Mouse (Mus musculus): ENCODE data around the gene Cnbp. TPM values are rescaled to one million over a fixed set of nuclear protein-coding genes. Genes with fewer than 3 reads are reported as not detected.
A peak's percentile ranks its signal among the peaks of the same experiment; 100 is the strongest.

Gene Cnbp
- polyA plus RNA-seq, 1 experiment from 2014 or later: 793 TPM

DNA sequence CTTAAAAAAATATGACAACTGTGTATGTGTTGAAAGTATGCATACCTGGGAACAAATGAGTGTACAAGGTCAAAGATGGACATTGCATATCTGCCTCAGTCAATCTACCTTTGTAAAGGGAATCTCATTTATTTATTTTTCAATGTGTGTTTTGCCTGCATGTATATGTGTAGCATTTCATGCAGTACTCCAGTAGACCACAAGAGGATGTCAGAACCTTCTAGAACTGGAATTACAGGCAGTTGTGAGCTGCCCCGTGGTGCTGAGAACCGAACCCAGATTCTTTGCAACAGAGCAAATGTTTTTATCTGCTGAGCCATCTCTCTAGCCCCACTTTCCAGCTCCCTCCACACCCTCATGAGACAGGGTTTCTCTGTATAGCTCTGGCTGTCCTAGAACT, 23.1 kb upstream of the Cnbp start:
- 84% methylated on average over 2 of the region's 2 CpGs for WGBS
- Histone ChIP-seq H3K4me3 (no peak overlapping the region), H3K4me1 (no peaks in the 10 kb centered on the region), H3K27me3 (no peaks in the 10 kb centered on the region), H3K9me3 (replicated peaks) (no peaks in the 10 kb centered on the region), H3K27ac (no peak overlapping the region), H3K36me3 (no peaks in the 10 kb centered on the region), H3K4me2 (replicated peaks) (no peak overlapping the region), H3K9ac (no peak overlapping the region)
- ATAC-seq (ENCODE audit: low FRiP score): no peak

- WGBS: 43% methylated on average over 1 of the region's 1 CpGs
- H3K27ac ChIP-seq: no peak overlapping the region
- H3K9ac ChIP-seq: no peak overlapping the region
- no peaks in the 10 kb centered on the region for H3K9me3 ChIP-seq (replicated peaks)
- H3K4me3 ChIP-seq: no peak overlapping the region
- no peaks in the 10 kb centered on the region for H3K4me1 ChIP-seq
- ATAC-seq (ENCODE audit: low FRiP score): no peak
- no peaks in the 10 kb centered on the region for H3K36me3 ChIP-seq
- no peaks in the 10 kb centered on the region for H3K27me3 ChIP-seq
- H3K4me2 ChIP-seq (replicated peaks): no peak overlapping the region
Measured at GRCm38 (mm10) chr6:87873104-87873503, 22.2 kb upstream of the Cnbp start.

DNA sequence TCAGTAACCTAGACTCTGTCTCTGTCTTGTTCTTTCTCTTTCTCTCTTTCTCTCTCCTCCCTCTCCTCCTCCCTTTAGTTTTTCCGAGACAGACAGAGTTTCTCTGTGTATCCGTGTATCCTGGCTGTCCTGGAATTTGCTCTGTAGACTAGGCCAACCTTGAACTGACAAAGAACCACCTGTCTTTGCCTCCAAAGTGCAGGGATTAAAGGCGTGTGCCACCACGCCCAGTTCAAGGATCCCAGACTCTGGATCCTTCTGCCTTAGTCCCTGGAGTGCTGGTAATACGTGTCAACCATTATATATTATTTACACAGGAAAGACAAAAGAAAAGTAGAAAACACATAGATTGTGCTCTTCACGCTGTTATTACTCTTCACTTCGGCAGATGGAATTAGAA, 20.3 kb upstream of the Cnbp start:
- H3K9ac ChIP-seq: no peak overlapping the region
- no peaks in the 10 kb centered on the region for H3K4me1 ChIP-seq
- ATAC-seq (ENCODE audit: low FRiP score): no peak
- H3K9me3 ChIP-seq (replicated peaks): no peaks in the 10 kb centered on the region
- WGBS: 84% methylated on average over 7 of the region's 7 CpGs
- no peaks in the 10 kb centered on the region for H3K27me3 ChIP-seq
- H3K27ac ChIP-seq: no peak overlapping the region
- no peaks in the 10 kb centered on the region for H3K36me3 ChIP-seq
- H3K4me3 ChIP-seq: no peak overlapping the region
- H3K4me2 ChIP-seq (replicated peaks): no peak overlapping the region

- Histone ChIP-seq H3K4me3 (no peak overlapping the region), H3K27me3 (no peaks in the 10 kb centered on the region), H3K4me1 (no peaks in the 10 kb centered on the region), H3K36me3 (no peaks in the 10 kb centered on the region), H3K9ac (no peak overlapping the region), H3K9me3 (replicated peaks) (no peaks in the 10 kb centered on the region), H3K4me2 (replicated peaks) (no peak overlapping the region), H3K27ac (no peak overlapping the region)
- 64% methylated on average over 1 of the region's 1 CpGs for WGBS
- ATAC-seq (ENCODE audit: low FRiP score): no peak
Measured at GRCm38 (mm10) chr6:87870440-87870839, 19.5 kb upstream of the Cnbp start.

DNA sequence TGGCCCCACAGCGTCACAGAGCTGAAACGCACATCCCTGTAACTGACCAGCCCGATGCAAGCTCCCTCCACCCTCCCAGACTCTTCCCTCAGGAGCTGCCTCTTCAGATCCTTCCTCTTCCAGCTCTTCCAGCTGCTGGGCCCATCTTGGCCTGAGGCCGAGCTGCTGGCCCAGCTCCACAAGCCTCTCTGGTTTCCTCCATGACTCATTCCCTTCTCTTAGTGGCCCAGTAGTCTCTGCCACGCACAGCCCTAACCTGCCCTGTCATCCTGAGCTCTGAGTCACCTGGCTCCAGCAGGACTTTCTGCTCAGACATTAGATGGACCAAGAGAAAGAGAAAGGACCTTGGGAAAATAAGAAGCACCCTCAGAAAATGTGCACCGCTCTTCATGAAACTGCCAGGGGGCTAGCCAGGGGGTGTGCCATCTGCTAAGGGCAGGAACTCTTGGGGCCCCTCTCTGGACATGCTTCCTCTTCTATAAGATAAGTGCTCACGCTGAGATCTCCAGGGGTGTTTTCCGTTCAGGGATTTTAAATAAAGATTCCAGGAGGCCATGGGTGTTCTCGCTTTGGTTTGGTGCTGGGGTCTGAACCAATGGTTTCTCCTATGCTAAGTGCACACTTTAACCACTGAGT, 18.1 kb upstream of the Cnbp start:
- no peak overlapping the region for H3K9ac ChIP-seq
- H3K27ac ChIP-seq: no peak overlapping the region
- H3K4me2 ChIP-seq (replicated peaks): no peak overlapping the region
- 84% methylated on average over 9 of the region's 9 CpGs for WGBS
- no peak overlapping the region for H3K4me3 ChIP-seq
- no peaks in the 10 kb centered on the region for H3K27me3 ChIP-seq
- no peaks in the 10 kb centered on the region for H3K9me3 ChIP-seq (replicated peaks)
- no peaks in the 10 kb centered on the region for H3K4me1 ChIP-seq
- ATAC-seq (ENCODE audit: low FRiP score): no peak
- H3K36me3 ChIP-seq: no peaks in the 10 kb centered on the region

DNA sequence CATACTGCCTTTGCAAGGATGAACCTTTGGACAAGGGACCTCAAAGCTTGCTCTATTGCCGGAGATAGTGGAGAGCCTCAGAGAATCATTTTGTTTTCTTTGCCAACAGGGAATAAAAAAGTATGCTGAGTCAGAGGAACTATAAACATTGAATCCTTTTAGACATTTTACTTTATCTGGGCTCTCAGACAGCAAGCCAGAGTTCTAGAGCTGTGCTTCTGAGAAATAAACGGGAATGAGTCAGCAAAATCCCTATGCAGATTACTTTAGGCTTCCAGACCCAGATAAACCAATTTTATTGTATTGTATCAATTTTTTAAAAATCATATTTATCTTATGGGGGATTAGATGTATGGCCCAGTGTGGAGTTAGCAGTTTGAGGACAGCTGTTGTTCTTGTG, 16.4 kb upstream of the Cnbp start:
- H3K4me1 ChIP-seq: no peaks in the 10 kb centered on the region
- no peak overlapping the region for H3K4me3 ChIP-seq
- 87% methylated on average over 2 of the region's 2 CpGs for WGBS
- H3K9ac ChIP-seq: no peak overlapping the region
- no peak for ATAC-seq (ENCODE audit: low FRiP score)
- no peak overlapping the region for H3K4me2 ChIP-seq (replicated peaks)
- H3K27me3 ChIP-seq: no peaks in the 10 kb centered on the region
- H3K36me3 ChIP-seq: no peaks in the 10 kb centered on the region
- H3K27ac ChIP-seq: no peak overlapping the region
- H3K9me3 ChIP-seq (replicated peaks): no peaks in the 10 kb centered on the region

- H3K4me2 ChIP-seq (replicated peaks): no peak overlapping the region
- H3K27ac ChIP-seq: no peak overlapping the region
- H3K36me3 ChIP-seq: no peaks in the 10 kb centered on the region
- H3K27me3 ChIP-seq: no peaks in the 10 kb centered on the region
- no peak for ATAC-seq (ENCODE audit: low FRiP score)
- H3K9me3 ChIP-seq (replicated peaks): no peaks in the 10 kb centered on the region
- no peaks in the 10 kb centered on the region for H3K4me1 ChIP-seq
- no peak overlapping the region for H3K9ac ChIP-seq
- no peak overlapping the region for H3K4me3 ChIP-seq
- 90% methylated on average over 6 of the region's 6 CpGs for WGBS
Measured at GRCm38 (mm10) chr6:87866211-87866610, 15.3 kb upstream of the Cnbp start.

- H3K4me1 ChIP-seq: no peaks in the 10 kb centered on the region
- WGBS: 85% methylated on average over 1 of the region's 1 CpGs
- no peaks in the 10 kb centered on the region; the same call in 1 of the 2 replicates for H3K27me3 ChIP-seq
- H3K9me3 ChIP-seq (replicated peaks): no peaks in the 10 kb centered on the region
- H3K36me3 ChIP-seq: no peaks in the 10 kb centered on the region
- no peak for ATAC-seq (ENCODE audit: low FRiP score)
- no peak overlapping the region for H3K4me2 ChIP-seq (replicated peaks)
- H3K9ac ChIP-seq: no peak overlapping the region
- H3K27ac ChIP-seq: no peak overlapping the region
- no peak overlapping the region for H3K4me3 ChIP-seq
Measured at GRCm38 (mm10) chr6:87857071-87857470, 6.2 kb upstream of the Cnbp start.

GRCm38 (mm10) chr6:87853446-87853845, 2.5 kb upstream of the Cnbp start:
- ATAC-seq (ENCODE audit: low FRiP score): no peak
- H3K4me1 ChIP-seq: peaks cover 11% of the 10 kb centered on the region
- 81% methylated on average over 4 of the region's 4 CpGs for WGBS
- no peaks in the 10 kb centered on the region for H3K9me3 ChIP-seq (replicated peaks)
- no peak overlapping the region for H3K4me2 ChIP-seq (replicated peaks)
- H3K36me3 ChIP-seq: no peaks in the 10 kb centered on the region
- no peak overlapping the region for H3K4me3 ChIP-seq
- no peak overlapping the region for H3K9ac ChIP-seq
- no peaks in the 10 kb centered on the region; the same call in 1 of the 2 replicates for H3K27me3 ChIP-seq
- no peak overlapping the region for H3K27ac ChIP-seq

DNA sequence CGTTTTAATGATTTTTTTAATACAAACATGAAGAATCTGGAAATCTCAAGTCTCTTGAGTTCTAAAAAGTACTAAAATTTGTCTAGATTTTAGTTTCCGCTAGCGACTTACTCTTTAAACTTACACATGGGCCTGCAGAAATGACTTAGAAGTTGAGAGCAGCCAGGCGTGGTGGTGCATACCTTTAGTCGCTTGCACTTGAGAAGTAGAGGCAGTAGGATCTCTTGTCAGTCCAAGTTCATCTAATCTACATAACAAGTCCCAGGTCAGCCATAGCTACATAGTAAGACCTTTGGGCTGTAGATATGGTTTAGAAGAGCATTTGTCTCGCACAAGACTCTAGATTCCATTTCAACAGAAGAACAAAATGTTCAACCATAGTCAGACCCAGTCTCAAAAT, 965 bp upstream of the Cnbp start:
- 86% methylated on average over 6 of the region's 6 CpGs for WGBS
- no peak overlapping the region for H3K4me2 ChIP-seq (replicated peaks)
- H3K4me3 ChIP-seq: no peak overlapping the region
- H3K9me3 ChIP-seq (replicated peaks): no peaks in the 10 kb centered on the region
- no peak for ATAC-seq (ENCODE audit: low FRiP score)
- no peaks in the 10 kb centered on the region for H3K27me3 ChIP-seq
- H3K27ac ChIP-seq: no peak overlapping the region
- no peak overlapping the region for H3K9ac ChIP-seq
- H3K36me3 ChIP-seq: no peaks in the 10 kb centered on the region
- H3K4me1 ChIP-seq: peaks cover 19% of the 10 kb centered on the region

DNA sequence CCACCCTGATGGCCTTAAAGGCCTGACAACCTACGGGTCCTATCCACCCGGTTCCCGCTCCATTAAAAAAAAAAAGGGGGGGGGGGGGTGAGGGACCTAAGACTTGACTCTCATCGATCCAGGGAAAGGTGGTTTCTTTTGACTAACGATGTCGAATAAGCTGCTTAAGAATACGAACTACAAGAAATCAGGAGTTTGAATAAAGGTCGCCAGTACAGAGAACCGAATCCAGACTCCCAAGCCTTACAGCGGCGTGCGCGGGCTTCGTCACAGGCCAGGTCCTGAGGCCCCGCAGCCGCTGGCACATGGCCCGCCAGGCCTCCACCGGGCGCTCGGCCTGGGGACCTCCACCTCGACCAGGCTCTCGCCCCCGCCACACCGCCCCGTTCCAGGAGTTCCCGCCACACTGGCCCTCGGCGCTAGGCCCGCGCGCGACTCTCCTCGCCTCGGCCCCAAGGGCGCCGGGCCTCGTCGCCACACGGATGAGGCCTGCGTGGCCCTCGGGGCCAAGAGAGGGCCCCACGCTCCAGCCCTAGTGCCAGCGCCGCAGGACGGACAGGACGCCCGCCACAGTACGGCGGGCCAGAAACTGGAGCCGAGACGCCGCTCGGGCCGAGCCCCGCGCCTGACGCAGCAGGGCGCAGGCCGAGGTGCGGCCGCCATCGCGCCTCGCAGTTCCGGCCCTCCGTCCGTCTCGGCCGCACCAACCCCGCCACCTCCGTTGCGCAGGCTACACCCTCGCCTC, 579 bp downstream of the Cnbp start:
- Histone ChIP-seq H3K27ac (peak overlapping the region; percentile 93), H3K9me3 (replicated peaks) (no peaks in the 10 kb centered on the region), H3K4me2 (replicated peaks) (peak overlapping the region; percentile 76), H3K4me1 (peaks cover 19% of the 10 kb centered on the region), H3K4me3 (peak overlapping the region; percentile 100), H3K36me3 (peaks cover 3% of the 10 kb centered on the region), H3K27me3 (no peaks in the 10 kb centered on the region), H3K9ac (peak overlapping the region; percentile 99)
- ATAC-seq (ENCODE audit: low FRiP score): peak; percentile 87
- under 1% methylated on average over 73 of the region's 73 CpGs for WGBS

GRCm38 (mm10) chr6:87849780-87850154, 1.1 kb downstream of the Cnbp start:
- no peaks in the 10 kb centered on the region for H3K27me3 ChIP-seq
- H3K36me3 ChIP-seq: peaks cover 9% of the 10 kb centered on the region
- no peak for ATAC-seq (ENCODE audit: low FRiP score)
- no peaks in the 10 kb centered on the region for H3K9me3 ChIP-seq (replicated peaks)
- H3K4me3 ChIP-seq: peak overlapping the region; percentile 100
- peak overlapping the region; percentile 76 for H3K4me2 ChIP-seq (replicated peaks)
- under 1% methylated on average over 8 of the region's 8 CpGs for WGBS
- H3K9ac ChIP-seq: peak overlapping the region; percentile 99
- peaks cover 19% of the 10 kb centered on the region for H3K4me1 ChIP-seq
- peak overlapping the region; percentile 93; the same call in 1 of the 2 replicates for H3K27ac ChIP-seq

- WGBS: 83% methylated on average over 1 of the region's 1 CpGs
- Histone ChIP-seq H3K4me1 (peaks cover 19% of the 10 kb centered on the region), H3K4me2 (replicated peaks) (no peak overlapping the region), H3K27me3 (no peaks in the 10 kb centered on the region), H3K4me3 (no peak overlapping the region), H3K9ac (no peak overlapping the region), H3K36me3 (peaks cover 35% of the 10 kb centered on the region), H3K9me3 (replicated peaks) (no peaks in the 10 kb centered on the region), H3K27ac (no peak overlapping the region)
- ATAC-seq (ENCODE audit: low FRiP score): no peak
Measured at GRCm38 (mm10) chr6:87846813-87847212, 4.1 kb downstream of the Cnbp start.

All from hindbrain, embryonic 12.5 days (tissue).